Mouse (Mus musculus) kidney, adult 2 months (tissue): ENCODE data around the gene Dnah2. TPM values are rescaled to one million over a fixed set of nuclear protein-coding genes. Genes with fewer than 3 reads are reported as not detected.

Experiments
- DNase-seq: peaks from one replicate; pipeline ENCODE4 v3.0.0; 2021
- H3K27ac ChIP-seq: fragments of 200-500 bp; 2 replicates; pipeline ENCODE4 v1.5.1; 2012; ENCODE audit warnings: low read depth, low read length, control low read depth, inconsistent platforms; ENCODE audit not compliant: insufficient read depth
- H3K27me3 ChIP-seq: fragments of 200-500 bp; replicated peaks from 2 replicates; pipeline ENCODE4 v1.6.1; 2012; ENCODE audit warnings: mild to moderate bottlenecking, moderate library complexity, low read length, inconsistent platforms; ENCODE audit not compliant: control insufficient read depth, insufficient read depth
- H3K36me3 ChIP-seq: fragments of 200-500 bp; 2 replicates; pipeline ENCODE4 v1.6.1; 2012; ENCODE audit warnings: mild to moderate bottlenecking, moderate library complexity, low read length, inconsistent platforms; ENCODE audit not compliant: control insufficient read depth, insufficient read depth
- H3K4me1 ChIP-seq: fragments of 200-500 bp; 2 replicates; pipeline ENCODE4 v1.6.1; 2011; ENCODE audit warnings: low read length; ENCODE audit not compliant: control insufficient read depth, insufficient read depth
- H3K4me3 ChIP-seq: fragments of 200-500 bp; 2 replicates; pipeline ENCODE4 v1.5.1; 2011; ENCODE audit warnings: mild to moderate bottlenecking, low read depth, low read length, control low read depth; ENCODE audit not compliant: insufficient read depth
- CTCF ChIP-seq: fragments of 200-500 bp; conservative IDR thresholded peaks from 2 replicates; pipeline ENCODE4 v1.5.1; 2011; ENCODE audit warnings: low read depth, mild to moderate bottlenecking, control low read depth, low read length, moderate library complexity, mixed read lengths; ENCODE audit not compliant: insufficient read depth, insufficient read length
- POLR2A ChIP-seq: fragments of 200-500 bp; IDR thresholded peaks from one replicate; pipeline ENCODE4 v1.6.1; 2011; ENCODE audit warnings: low read depth, low read length, control low read depth
- WGBS: fragments of 180-500 bp; shearing (Covaris S2); methylation state at CpG from one replicate; pipeline ENCODE4 v1.1.7; 2018; 5-methylcytosine and 5-hydroxymethylcytosine counted together
- polyA plus RNA-seq: library from polyadenylated mRNA; depleted of rRNA; stranded (reverse); fragments of >200 nt; gene quantifications from 2 replicates; pipeline ENCODE4 v1.2.3, GENCODE M21; 2012

Dnah2 gene
- polyA plus RNA-seq, 1 experiment, result 0.50 TPM

DNA sequence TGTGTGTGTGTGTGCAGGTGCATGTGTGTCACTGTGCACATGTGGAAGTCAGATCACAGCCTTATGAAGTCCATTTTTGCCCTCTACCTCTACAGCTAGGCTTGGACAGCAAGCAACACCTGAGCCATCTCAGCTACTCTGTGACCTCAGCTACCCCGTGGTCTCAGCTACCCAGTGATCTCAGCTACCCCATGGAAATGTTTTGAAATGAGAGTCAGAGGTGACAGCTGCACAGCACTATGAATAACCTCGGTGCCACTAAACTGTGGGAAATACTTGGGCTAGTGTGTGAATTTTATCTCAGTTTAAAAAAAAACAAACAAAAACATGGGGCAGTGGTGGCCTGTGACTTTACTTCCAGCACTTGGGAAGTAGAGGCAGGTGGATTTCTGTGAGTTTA, 58.0 kb downstream of the Dnah2 start:
- no peaks in the 10 kb centered on the region for H3K36me3 ChIP-seq
- WGBS, result 69% methylated on average over 2 of the region's 2 CpGs
- no peak for TF ChIP-seq POLR2A
- TF ChIP-seq CTCF, result no peak

GRCm38 (mm10) chr11:69487474-69487873, 61.4 kb downstream of the Dnah2 start:
- H3K4me1 ChIP-seq, result no peaks in the 10 kb centered on the region
- DNase-seq, result no peak
- TF ChIP-seq POLR2A (no peak), CTCF (no peak)
- no peaks in the 10 kb centered on the region for H3K27me3 ChIP-seq
- no peaks in the 10 kb centered on the region for H3K36me3 ChIP-seq
- H3K4me3 ChIP-seq, result no peak overlapping the region
- 49% methylated on average over 2 of the region's 2 CpGs for WGBS
- no peak overlapping the region for H3K27ac ChIP-seq

More for the DNA sequence above, 58.0 kb downstream of the Dnah2 start:
- Histone ChIP-seq H3K27me3 (no peaks in the 10 kb centered on the region), H3K27ac (no peak overlapping the region), H3K4me1 (no peaks in the 10 kb centered on the region), H3K4me3 (no peak overlapping the region)
- no peak for DNase-seq

DNA sequence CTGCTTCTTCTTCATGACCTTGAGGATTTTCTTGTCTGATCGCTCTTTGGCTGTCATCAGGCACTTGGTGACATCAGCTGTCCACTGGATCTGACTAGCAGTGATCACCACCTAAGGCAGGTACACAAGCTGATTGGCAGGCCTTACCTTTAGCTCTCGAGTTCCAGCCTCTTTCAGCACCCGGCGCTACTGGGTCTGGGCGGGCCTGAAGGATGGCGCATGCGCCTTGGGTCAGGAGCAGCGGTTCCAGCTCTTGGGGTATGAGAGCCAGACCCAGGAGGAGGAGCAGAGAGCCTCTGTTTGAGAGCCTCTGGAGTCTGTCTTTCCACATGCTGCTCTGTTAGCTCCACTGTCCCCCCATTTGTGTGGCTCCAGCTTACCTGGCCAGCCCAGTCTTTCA, 71.3 kb downstream of the Dnah2 start:
- Histone ChIP-seq H3K4me3 (no peak overlapping the region), H3K36me3 (no peaks in the 10 kb centered on the region), H3K27ac (no peak overlapping the region), H3K4me1 (no peaks in the 10 kb centered on the region), H3K27me3 (no peaks in the 10 kb centered on the region; the same call in 1 of the 2 replicates)
- 94% methylated on average over 8 of the region's 8 CpGs for WGBS
- TF ChIP-seq CTCF, result no peak
- TF ChIP-seq POLR2A, result no peak
- no peak for DNase-seq

DNA sequence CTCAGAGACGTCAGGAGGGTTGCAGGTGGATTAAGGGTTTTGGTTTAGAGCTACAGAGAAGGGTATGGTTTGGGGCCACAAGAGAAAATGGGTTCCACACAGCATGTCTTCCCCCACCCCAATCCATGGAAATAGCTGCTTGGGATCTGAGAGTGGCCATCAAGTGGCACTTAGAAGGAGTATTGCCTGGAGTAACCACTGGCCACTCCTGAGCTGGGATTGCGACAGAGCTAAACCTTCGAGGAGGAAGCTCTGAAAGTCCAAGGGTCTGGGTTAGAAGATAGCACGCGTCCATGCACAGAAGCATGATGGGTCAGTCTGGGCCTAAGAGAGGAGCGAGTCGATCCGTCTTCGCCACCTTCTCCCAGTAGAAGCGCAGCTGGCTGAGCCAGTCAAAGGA, 72.1 kb downstream of the Dnah2 start:
- no peak for DNase-seq
- Histone ChIP-seq H3K4me1 (no peaks in the 10 kb centered on the region), H3K27ac (no peak overlapping the region), H3K36me3 (no peaks in the 10 kb centered on the region), H3K27me3 (no peaks in the 10 kb centered on the region; the same call in 1 of the 2 replicates), H3K4me3 (no peak overlapping the region)
- TF ChIP-seq CTCF, result no peak
- no peak for TF ChIP-seq POLR2A
- 91% methylated on average over 10 of the region's 10 CpGs for WGBS

GRCm38 (mm10) chr11:69474737-69475136, 74.2 kb downstream of the Dnah2 start:
- Histone ChIP-seq H3K36me3 (no peaks in the 10 kb centered on the region), H3K4me1 (no peaks in the 10 kb centered on the region), H3K27ac (no peak overlapping the region), H3K27me3 (no peaks in the 10 kb centered on the region; the same call in 1 of the 2 replicates), H3K4me3 (no peak overlapping the region)
- no peak for TF ChIP-seq CTCF
- no peak for TF ChIP-seq POLR2A
- DNase-seq, result no peak
- whole genome bisulfite sequencing, result 50% methylated on average over 5 of the region's 5 CpGs

DNA sequence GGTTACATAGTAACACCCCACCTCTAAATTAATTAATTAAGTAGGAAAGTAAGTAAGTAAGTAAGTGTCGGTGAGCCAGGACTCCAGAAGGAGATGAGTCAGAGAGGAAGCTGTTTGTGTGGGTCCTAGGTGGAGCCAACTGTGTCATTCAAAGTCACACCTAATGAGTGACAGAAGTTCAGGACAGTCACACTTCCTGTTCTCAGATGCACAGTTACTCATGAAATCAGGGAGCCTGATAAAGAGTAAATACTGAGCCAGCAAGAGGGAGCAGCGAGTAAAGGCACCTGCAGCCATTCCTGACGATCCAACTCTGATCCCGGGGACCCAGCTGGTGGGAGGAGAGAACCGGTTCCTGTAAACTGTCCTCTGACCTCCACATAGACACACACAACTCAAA, 76.2 kb downstream of the Dnah2 start:
- TF ChIP-seq POLR2A (no peak), CTCF (no peak)

DNA sequence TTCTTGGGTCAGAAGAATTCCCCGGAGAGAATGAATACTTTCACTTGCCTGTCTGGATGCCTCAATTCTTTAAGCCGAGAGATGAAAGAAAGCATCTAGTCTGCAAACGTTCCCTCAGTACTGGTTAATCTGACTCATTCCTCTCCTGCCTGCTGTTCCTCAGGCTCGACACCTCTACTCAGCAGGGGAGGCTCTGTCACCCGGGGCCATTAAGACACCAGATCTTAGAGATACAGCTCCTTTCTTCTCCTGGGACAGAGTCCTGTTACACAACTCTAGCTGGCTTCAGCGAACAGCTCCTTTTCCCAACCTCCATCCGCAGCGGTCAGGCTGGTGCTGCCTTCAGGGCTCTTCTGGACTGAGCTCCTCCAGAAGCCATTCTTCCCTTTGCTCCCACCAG, 77.4 kb downstream of the Dnah2 start:
- 24% methylated on average over 8 of the region's 8 CpGs for WGBS
- TF ChIP-seq CTCF, result no peak
- TF ChIP-seq POLR2A, result no peak
- H3K4me3 ChIP-seq, result no peak overlapping the region
- H3K36me3 ChIP-seq, result no peaks in the 10 kb centered on the region
- no peaks in the 10 kb centered on the region; the same call in 1 of the 2 replicates for H3K27me3 ChIP-seq
- no peak for DNase-seq
- H3K27ac ChIP-seq, result no peak overlapping the region
- no peaks in the 10 kb centered on the region for H3K4me1 ChIP-seq

More for the DNA sequence above, 76.2 kb downstream of the Dnah2 start:
- 62% methylated on average over 5 of the region's 5 CpGs for WGBS
- H3K27me3 ChIP-seq, result no peaks in the 10 kb centered on the region; the same call in 1 of the 2 replicates
- H3K27ac ChIP-seq, result no peak overlapping the region
- H3K36me3 ChIP-seq, result no peaks in the 10 kb centered on the region
- H3K4me1 ChIP-seq, result no peaks in the 10 kb centered on the region
- no peak overlapping the region for H3K4me3 ChIP-seq
- DNase-seq, result no peak

DNA sequence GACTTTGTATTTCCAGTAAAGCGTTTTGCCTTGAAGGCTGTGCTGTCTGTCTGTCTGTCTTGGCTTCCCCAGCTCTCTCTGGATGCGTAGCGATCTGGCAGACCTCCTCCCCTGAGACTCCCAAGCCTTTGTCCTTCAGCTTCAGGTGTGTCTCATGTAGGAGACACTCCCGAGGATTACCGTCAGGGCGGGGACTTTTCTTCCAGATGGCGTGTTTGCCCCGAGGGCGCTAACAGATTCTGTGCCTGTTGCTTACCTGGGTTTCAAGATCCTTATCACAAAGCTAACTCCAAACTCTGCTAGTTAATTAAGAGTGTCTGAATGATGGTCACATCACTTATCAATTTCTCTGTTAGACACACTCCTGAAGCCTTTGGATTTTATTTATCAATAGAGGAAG, 79.6 kb downstream of the Dnah2 start:
- H3K4me3 ChIP-seq, result no peak overlapping the region
- no peak for DNase-seq
- no peak for TF ChIP-seq POLR2A
- TF ChIP-seq CTCF, result no peak
- H3K4me1 ChIP-seq, result no peaks in the 10 kb centered on the region
- H3K27ac ChIP-seq, result no peak overlapping the region
- no peaks in the 10 kb centered on the region; the same call in 1 of the 2 replicates for H3K27me3 ChIP-seq
- H3K36me3 ChIP-seq, result no peaks in the 10 kb centered on the region
- 90% methylated on average over 9 of the region's 9 CpGs for WGBS
